Mouse (Mus musculus) bone marrow macrophage, adult 2 months (primary cell): ENCODE measurements around the gene Psen1.

Experiments
- CTCF ChIP-seq: IDR thresholded peaks from 2 replicates; pipeline ENCODE4 v1.5.1; 2012; ENCODE audit warnings: low read depth, mild to moderate bottlenecking, low read length, moderate library complexity
- POLR2A ChIP-seq: IDR thresholded peaks from 2 replicates; pipeline ENCODE4 v1.6.1; 2012; ENCODE audit warnings: mild to moderate bottlenecking, low read depth, low read length, borderline replicate concordance

- no peak for TF ChIP-seq CTCF
- TF ChIP-seq POLR2A = no peak
These were observed 6.1 kb downstream of the Psen1 start for GRCm38 (mm10) chr12:83694011-83694410.
